Mouse (Mus musculus) limb, embryonic 15.5 days (tissue): ENCODE measurements around the gene Azin2. TPM values are rescaled to one million over a fixed set of nuclear protein-coding genes. Genes with fewer than 3 reads are reported as not detected.
A peak's percentile ranks its signal among the peaks of the same experiment; 100 is the strongest.

ENCODE experiments used
- ATAC-seq: fragments of 200-750 bp; cut with Nextera tagmentation; 2 replicates; pipeline ENCODE4 v1.8.0; 2017; ENCODE audit warnings: low read depth, moderate TSS enrichment; ENCODE audit not compliant: insufficient number of reproducible peaks, low FRiP score, low TSS enrichment
- H3K27ac ChIP-seq: fragments of 300-500 bp; sonication (generic); 2 replicates; pipeline ENCODE4 v1.5.1; 2015; ENCODE audit warnings: moderate library complexity, mild to moderate bottlenecking, inconsistent platforms
- H3K27me3 ChIP-seq: fragments of 300-500 bp; sonication (generic); 2 replicates; pipeline ENCODE4 v1.6.1; 2015; ENCODE audit warnings: inconsistent platforms
- H3K36me3 ChIP-seq: fragments of 300-500 bp; sonication (generic); 2 replicates; pipeline ENCODE4 v1.6.1; 2015; ENCODE audit warnings: inconsistent platforms
- H3K4me1 ChIP-seq: fragments of 300-500 bp; sonication (generic); 2 replicates; pipeline ENCODE4 v1.6.1; 2015; ENCODE audit warnings: inconsistent platforms
- H3K4me2 ChIP-seq: fragments of 300-500 bp; sonication (generic); 2 replicates; pipeline ENCODE4 v1.6.1; 2015; ENCODE audit warnings: mild to moderate bottlenecking, inconsistent platforms
- H3K4me3 ChIP-seq: fragments of 300-500 bp; sonication (generic); 2 replicates; pipeline ENCODE4 v1.5.1; 2015; ENCODE audit warnings: mild to moderate bottlenecking, inconsistent platforms
- H3K9ac ChIP-seq: fragments of 300-500 bp; sonication (generic); 2 replicates; pipeline ENCODE4 v1.6.1; 2015; ENCODE audit warnings: inconsistent platforms
- H3K9me3 ChIP-seq: fragments of 300-500 bp; sonication (generic); 2 replicates; pipeline ENCODE4 v1.6.1; 2016; ENCODE audit warnings: inconsistent platforms
- WGBS: fragments of 180-500 bp; shearing (Covaris S2); methylation state at CpG from one replicate; pipeline ENCODE4 v1.1.7; 2015; 5-methylcytosine and 5-hydroxymethylcytosine counted together
- polyA plus RNA-seq: library from polyadenylated mRNA; unstranded; fragments of >200 nt; fragmentation: Nextera tagmentation; extraction: Ambion mirVana; gene quantifications from 2 replicates; pipeline ENCODE4 v1.2.1, GENCODE M21; 2015

Azin2 gene
- polyA plus RNA-seq, 1 experiment from 2014 or later: 27.1 TPM

DNA sequence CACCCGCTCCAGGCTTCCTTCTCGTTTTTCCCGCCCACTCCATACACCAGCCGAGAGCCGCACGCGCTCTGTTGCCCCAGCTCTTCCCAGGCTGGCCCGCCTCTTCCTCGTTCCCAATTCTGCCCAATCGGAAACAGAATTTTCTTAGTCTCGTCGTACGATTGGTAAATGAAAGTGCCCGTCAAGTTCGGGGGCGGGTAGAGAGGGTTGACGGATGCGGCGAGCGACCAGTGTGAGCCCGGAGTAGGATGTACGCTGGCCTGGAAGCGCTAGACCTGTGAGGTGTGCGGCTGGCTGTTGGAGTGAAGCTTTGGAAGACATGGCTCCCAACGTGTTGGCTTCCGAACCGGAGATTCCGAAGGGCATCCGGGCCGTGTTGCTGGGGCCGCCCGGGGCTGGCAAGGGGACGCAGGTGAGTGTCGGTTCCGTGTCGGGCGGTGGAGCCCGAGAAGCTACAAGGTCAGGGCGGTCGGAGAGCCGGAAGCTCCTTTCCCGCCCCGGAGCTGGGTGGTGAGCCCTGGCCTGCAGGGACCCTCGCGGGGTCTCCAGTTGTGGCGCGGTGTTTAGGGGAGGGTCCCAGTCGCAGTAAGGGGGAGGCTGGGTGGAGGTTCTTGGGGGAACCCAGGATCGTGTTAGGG is 30.9 kb upstream of the Azin2 start:
- Histone ChIP-seq H3K9me3 (no peaks in the 10 kb centered on the region), H3K27me3 (no peaks in the 10 kb centered on the region), H3K4me1 (peaks cover 36% of the 10 kb centered on the region), H3K36me3 (no peaks in the 10 kb centered on the region; the same call in 1 of the 2 replicates), H3K4me3 (peak overlapping the region; percentile 89), H3K27ac (peak overlapping the region; percentile 89), H3K4me2 (peak overlapping the region; percentile 74), H3K9ac (peak overlapping the region; percentile 62)
- ATAC-seq: peak; percentile 99
- WGBS: under 1% methylated on average over 49 of the region's 49 CpGs

DNA sequence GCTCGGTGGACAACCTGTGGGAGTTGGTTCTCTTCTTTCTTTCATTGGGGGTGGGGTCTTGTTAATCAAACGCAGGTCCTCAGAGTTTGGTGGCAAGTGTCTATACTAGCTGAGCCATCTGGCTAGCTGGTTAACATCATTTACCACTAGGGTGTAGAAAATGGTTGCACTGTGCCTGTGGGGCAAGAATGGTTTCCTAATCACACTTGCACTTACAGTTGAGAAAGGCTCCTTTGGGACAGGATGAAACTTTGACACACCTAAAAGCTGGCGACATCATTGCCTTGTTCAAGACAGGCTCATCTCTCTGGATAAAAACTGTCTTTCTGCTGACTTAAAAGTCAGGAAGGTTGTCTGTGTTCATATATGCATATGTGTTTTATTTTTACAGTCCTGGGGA is 29.9 kb upstream of the Azin2 start:
- Histone ChIP-seq H3K9ac (no peak overlapping the region), H3K4me1 (peaks cover 26% of the 10 kb centered on the region), H3K27me3 (no peaks in the 10 kb centered on the region), H3K4me3 (no peak overlapping the region), H3K27ac (no peak overlapping the region), H3K9me3 (no peaks in the 10 kb centered on the region), H3K36me3 (no peaks in the 10 kb centered on the region; the same call in 1 of the 2 replicates), H3K4me2 (no peak overlapping the region)
- WGBS: 80% methylated on average over 3 of the region's 3 CpGs
- ATAC-seq: no peak

DNA sequence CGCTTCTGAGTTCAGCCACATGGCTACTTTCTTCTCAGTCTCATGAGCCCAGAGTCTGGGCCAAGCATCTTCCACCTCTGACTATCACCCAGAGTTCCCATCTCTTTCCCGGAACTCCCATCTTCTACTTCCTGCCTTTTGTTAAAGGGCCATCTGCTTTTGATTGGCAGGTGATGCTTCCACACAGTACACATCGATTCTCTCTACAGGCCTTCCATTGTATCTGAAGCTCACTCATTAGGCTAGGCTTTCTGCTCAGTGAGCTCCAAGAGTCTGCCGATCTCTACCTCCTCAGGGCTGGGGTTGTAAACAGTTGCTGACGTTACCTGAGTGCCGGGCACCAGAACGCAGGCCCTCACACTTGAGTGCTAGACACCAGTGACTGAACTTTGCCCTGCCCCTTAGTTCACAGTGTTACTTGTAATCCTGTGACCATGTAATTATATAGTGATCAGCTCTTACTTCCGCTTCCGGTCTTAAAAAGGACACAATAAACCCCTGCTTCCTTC is 29.3 kb upstream of the Azin2 start, which contains the start of gene Ak2:
Gene Ak2 (plus strand): TSS at position 459 of the 509 bp plus-strand sequence.
- no peaks in the 10 kb centered on the region for H3K9me3 ChIP-seq
- no peak within 1 kb of the TSS for H3K27ac ChIP-seq
- H3K27me3 ChIP-seq: no peaks in the 10 kb centered on the region
- no peaks in the 10 kb centered on the region; the same call in 1 of the 2 replicates for H3K36me3 ChIP-seq
- ATAC-seq: no peak
- H3K4me2 ChIP-seq: peak within 1 kb of the TSS; percentile 28; the same call in 1 of the 2 replicates
- 85% methylated on average over 9 of the region's 9 CpGs for WGBS
- peaks cover 25% of the 10 kb centered on the region for H3K4me1 ChIP-seq
- H3K9ac ChIP-seq: no peak within 1 kb of the TSS
- H3K4me3 ChIP-seq: no peak within 1 kb of the TSS

DNA sequence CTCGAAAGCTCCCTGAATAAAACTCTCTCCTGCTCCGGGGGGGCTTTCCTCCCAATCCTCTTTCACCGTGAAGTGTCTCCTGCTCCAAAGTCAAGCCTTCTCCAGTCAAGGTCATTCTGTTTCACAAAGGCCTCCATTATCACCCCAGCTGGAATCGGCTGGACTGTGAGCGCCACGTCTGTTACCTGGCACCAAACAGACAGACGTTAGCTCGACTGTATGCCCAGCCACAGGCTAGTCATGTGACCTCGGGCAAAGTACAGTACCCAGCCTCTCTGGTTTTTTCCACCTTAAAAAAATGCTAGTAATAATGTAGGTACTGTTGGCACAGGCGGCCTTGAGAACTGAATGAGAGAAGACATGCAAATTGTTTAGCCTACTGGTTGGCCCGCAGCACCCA is 27.4 kb upstream of the Azin2 start:
- Histone ChIP-seq H3K27ac (no peak overlapping the region), H3K36me3 (no peaks in the 10 kb centered on the region), H3K4me3 (no peak overlapping the region), H3K9ac (no peak overlapping the region), H3K4me2 (no peak overlapping the region), H3K9me3 (no peaks in the 10 kb centered on the region), H3K4me1 (peaks cover 16% of the 10 kb centered on the region), H3K27me3 (no peaks in the 10 kb centered on the region)
- no peak for ATAC-seq
- 57% methylated on average over 11 of the region's 11 CpGs for WGBS

DNA sequence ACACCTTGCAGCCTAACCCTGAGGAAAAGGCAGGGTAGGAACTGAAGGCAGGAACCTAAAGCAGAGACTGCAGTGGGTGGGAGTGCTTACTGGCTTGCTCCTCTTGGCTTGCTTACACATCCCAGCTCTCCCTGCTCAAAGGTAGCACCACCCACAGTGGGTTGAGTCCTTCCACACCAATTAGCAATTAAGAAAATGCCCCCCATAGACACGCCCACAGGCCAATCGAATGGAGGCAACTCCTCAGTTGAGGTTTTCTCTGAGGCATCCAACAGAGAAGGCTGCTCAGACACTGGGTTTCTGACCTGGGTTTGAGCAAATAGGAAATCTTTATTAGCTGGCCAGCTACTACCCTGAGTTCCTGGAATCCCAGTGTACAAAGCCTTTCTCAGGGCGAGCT is 26.7 kb upstream of the Azin2 start:
- H3K4me1 ChIP-seq: peaks cover 8% of the 10 kb centered on the region
- no peak for ATAC-seq
- WGBS: 49% methylated on average over 3 of the region's 3 CpGs
- H3K36me3 ChIP-seq: no peaks in the 10 kb centered on the region
- no peaks in the 10 kb centered on the region for H3K9me3 ChIP-seq
- no peak overlapping the region for H3K4me3 ChIP-seq
- H3K27me3 ChIP-seq: no peaks in the 10 kb centered on the region
- H3K4me2 ChIP-seq: no peak overlapping the region
- H3K27ac ChIP-seq: no peak overlapping the region
- H3K9ac ChIP-seq: no peak overlapping the region

DNA sequence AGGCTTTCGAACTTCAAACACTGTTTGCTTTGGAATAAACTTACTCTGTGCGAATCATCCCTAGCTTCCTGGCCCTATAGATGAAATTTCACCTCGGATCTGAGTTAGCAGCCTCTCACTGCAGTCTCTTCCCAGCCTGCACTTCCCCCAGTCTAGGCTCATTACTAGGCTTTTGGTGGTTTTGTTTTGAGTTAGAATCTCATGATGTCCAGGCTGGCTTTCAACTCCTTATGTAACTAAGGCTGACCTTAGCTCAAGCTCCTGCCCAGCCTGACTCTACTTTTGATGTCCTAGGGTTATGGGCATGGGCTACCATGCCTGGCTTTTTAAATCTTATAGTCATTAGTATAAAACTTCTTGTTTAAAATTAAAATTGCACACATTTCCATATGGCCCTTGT is 22.4 kb upstream of the Azin2 start:
- 76% methylated on average over 3 of the region's 3 CpGs for WGBS
- Histone ChIP-seq H3K4me1 (no peaks in the 10 kb centered on the region), H3K9me3 (no peaks in the 10 kb centered on the region), H3K4me2 (no peak overlapping the region), H3K4me3 (no peak overlapping the region), H3K36me3 (no peaks in the 10 kb centered on the region), H3K9ac (no peak overlapping the region), H3K27me3 (no peaks in the 10 kb centered on the region), H3K27ac (no peak overlapping the region)
- ATAC-seq: no peak

DNA sequence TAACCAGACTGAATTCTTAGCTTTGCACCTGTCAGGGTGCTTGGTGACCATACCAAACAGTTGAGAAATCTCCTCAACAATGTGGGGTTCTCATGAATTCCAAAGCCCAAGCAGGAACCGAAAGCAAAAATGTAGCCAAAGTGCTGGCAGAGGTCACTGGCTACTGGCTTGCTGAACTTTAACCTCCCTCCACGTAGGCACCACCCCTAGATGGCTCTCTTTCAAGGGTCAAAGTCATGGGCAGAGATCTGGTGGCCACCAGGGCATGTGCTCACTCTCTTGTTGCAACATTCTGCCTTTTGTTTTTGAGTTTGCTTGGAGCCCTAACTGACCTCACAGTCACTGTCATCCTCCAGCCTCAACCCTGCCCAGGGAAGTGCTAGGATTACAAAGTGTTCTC is 21.4 kb upstream of the Azin2 start:
- no peaks in the 10 kb centered on the region for H3K4me1 ChIP-seq
- 55% methylated on average over 2 of the region's 2 CpGs for WGBS
- H3K27me3 ChIP-seq: no peaks in the 10 kb centered on the region
- no peak for ATAC-seq
- H3K27ac ChIP-seq: no peak overlapping the region
- H3K4me3 ChIP-seq: no peak overlapping the region
- no peak overlapping the region for H3K9ac ChIP-seq
- no peaks in the 10 kb centered on the region for H3K36me3 ChIP-seq
- no peak overlapping the region for H3K4me2 ChIP-seq
- no peaks in the 10 kb centered on the region for H3K9me3 ChIP-seq

DNA sequence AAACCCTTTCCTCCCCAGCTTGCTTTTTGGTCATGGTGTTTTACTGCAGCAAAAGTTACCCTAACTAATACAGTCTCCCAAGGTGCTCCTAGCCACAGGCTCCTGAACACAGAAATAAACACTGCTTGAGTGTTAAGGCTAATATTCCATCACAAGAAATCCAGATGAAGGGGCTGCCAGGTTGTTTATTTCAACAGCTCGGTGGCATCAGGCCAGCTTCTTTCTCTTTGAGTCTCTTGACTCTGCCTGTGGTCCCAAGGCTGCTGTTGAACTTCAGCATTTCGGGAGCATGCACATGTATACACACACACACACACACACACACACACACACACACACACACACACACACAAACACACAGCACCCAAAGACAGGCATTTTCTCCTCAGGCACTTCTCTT is 20.9 kb upstream of the Azin2 start:
- Histone ChIP-seq H3K4me2 (no peak overlapping the region), H3K27me3 (no peaks in the 10 kb centered on the region), H3K36me3 (no peaks in the 10 kb centered on the region), H3K27ac (no peak overlapping the region), H3K4me3 (no peak overlapping the region), H3K4me1 (no peaks in the 10 kb centered on the region), H3K9ac (no peak overlapping the region), H3K9me3 (no peaks in the 10 kb centered on the region)
- WGBS: 72% methylated on average over 2 of the region's 2 CpGs
- ATAC-seq: no peak

DNA sequence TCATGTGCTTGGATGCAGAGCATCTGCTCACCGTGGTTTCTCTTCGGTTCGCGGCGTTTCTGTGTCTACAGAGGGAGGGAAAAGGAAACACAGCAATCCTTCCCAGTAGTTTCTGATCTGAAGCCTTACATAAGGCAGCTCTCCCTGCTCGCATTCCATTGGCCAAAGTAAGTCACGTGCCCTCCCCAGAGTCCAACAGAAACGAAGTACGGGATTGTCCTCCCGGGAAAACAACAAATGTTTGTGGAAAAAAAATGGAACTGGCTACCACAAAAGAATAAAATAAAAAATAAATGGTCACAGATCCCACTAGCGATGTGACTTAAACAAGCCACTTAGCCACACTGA is 19.6 kb upstream of the Azin2 start:
- Histone ChIP-seq H3K4me1 (no peaks in the 10 kb centered on the region), H3K4me2 (no peak overlapping the region), H3K9ac (no peak overlapping the region), H3K9me3 (no peaks in the 10 kb centered on the region), H3K4me3 (no peak overlapping the region), H3K36me3 (no peaks in the 10 kb centered on the region), H3K27me3 (no peaks in the 10 kb centered on the region), H3K27ac (no peak overlapping the region)
- WGBS: 71% methylated on average over 11 of the region's 11 CpGs
- ATAC-seq: no peak

DNA sequence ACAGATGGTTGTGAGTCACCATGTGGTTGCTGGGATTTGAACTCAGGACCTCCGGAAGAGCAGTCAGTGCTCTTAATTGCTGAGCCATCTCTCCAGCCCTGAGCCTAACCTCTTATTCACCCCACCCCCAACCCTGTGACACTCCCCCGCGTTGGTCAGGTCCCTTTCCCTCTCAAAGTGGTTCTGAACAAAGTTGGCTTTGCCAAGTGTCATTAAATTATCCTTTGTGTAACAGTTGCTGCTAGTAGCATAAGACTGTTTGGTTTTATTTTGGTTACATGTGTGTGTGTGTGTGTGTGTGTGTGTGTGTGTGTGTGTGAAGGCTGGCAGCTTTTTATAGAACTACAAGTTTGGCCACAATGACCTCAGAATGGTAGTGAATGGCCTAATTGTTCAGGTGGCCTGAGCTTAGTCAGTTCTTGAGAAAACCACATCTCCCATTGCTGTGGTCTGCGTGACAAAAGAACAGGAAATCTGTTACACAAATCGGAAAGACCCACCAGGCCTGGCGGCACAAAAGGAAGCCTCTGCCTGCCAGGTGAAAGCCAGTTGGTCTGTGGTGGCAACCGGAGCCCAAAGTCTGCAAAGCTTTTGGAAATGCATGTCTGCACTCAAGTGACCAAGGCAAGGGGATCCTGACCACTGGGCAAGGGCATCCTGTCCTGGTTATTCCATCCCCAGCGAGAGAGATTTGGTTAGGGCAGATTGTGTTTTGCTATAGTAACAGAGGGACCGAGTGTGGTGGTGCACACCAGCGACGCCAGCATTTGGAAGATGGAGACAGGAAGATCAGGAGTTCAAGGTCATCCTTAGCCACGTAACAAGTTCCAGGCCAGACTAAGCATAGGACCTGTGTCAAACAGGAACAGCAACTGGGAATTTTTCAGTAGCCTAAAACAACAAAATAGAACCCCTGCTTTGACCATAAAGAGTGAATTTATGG is 18.9 kb upstream of the Azin2 start:
- Histone ChIP-seq H3K4me2 (no peak overlapping the region), H3K9me3 (no peaks in the 10 kb centered on the region), H3K36me3 (no peaks in the 10 kb centered on the region), H3K4me3 (no peak overlapping the region), H3K9ac (no peak overlapping the region), H3K4me1 (no peaks in the 10 kb centered on the region), H3K27me3 (no peaks in the 10 kb centered on the region), H3K27ac (peak overlapping the region; percentile 35; the same call in 1 of the 2 replicates)
- ATAC-seq: no peak
- WGBS: 70% methylated on average over 12 of the region's 12 CpGs

DNA sequence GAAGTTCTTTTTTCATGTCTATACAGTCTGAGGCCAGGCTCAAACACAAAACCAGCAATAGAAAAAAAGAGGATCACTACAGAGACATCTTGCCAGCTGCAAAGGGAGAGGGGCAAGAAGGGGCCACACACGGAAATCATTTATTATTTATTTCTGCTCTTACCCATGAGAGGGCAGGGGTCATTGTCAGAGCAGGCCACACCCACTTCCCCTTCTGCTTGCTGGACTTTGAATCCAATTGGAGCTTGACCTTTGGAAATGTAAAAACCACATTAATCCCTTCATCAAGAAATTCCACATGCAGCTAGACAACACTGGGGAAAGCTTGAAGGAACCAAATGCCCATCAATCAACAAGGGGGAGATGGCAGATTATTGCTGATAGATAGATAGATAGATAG is 16.4 kb upstream of the Azin2 start:
- Histone ChIP-seq H3K4me2 (no peak overlapping the region), H3K4me3 (no peak overlapping the region), H3K4me1 (no peaks in the 10 kb centered on the region), H3K9me3 (no peaks in the 10 kb centered on the region), H3K36me3 (no peaks in the 10 kb centered on the region), H3K27ac (no peak overlapping the region), H3K9ac (no peak overlapping the region), H3K27me3 (no peaks in the 10 kb centered on the region)
- ATAC-seq: no peak
- 50% methylated on average over 1 of the region's 1 CpGs for WGBS

DNA sequence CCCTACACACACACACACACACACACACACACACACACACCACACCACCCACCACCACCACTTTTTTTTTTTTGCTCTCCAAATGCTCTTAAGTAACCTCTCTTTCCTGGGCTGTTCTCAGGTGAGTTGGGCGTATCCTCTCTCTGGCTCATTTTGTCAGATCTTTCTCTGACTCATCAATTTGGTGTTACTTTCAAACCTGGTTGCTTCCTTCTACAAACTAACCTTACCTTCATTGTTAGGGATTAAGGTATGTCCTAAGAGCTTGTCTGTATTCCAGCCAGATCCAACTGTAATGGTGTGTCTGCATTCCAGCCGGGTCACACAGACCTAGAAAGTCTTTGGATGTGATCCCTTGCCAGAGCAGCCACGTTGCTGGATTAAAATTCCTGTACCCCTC is 15.0 kb upstream of the Azin2 start:
- 63% methylated on average over 3 of the region's 3 CpGs for WGBS

More for the DNA sequence above, 15.0 kb upstream of the Azin2 start:
- H3K4me3 ChIP-seq: no peak overlapping the region
- no peak overlapping the region for H3K9ac ChIP-seq
- H3K4me2 ChIP-seq: no peak overlapping the region
- H3K36me3 ChIP-seq: no peaks in the 10 kb centered on the region
- H3K27me3 ChIP-seq: no peaks in the 10 kb centered on the region
- no peak for ATAC-seq
- H3K27ac ChIP-seq: no peak overlapping the region
- no peaks in the 10 kb centered on the region for H3K9me3 ChIP-seq
- no peaks in the 10 kb centered on the region for H3K4me1 ChIP-seq
